Mouse (Mus musculus): ENCODE measurements around the gene Zfp973. TPM values are rescaled to one million over a fixed set of nuclear protein-coding genes. Genes with fewer than 3 reads are reported as not detected.
A peak's percentile ranks its signal among the peaks of the same experiment; 100 is the strongest.
"Not testable (repeated sequence)": the region's sequence is repeated elsewhere in the genome, so short reads cannot be mapped to it uniquely, and the experiment has no call there.

Gene Zfp973
- polyA plus RNA-seq (2016; fragmentation: Nextera tagmentation; extraction: Ambion mirVana): 9.6 and 10.0 TPM in 2 replicates

- not testable (repeated sequence) for H3K9me3 ChIP-seq (replicated peaks); H3K4me2 ChIP-seq; H3K9ac ChIP-seq; H3K36me3 ChIP-seq; ATAC-seq (ENCODE audit: insufficient number of reproducible peaks, low FRiP score); H3K27ac ChIP-seq (ENCODE audit: poor library complexity, severe bottlenecking); H3K27me3 ChIP-seq (replicated peaks); H3K4me3 ChIP-seq; H3K4me1 ChIP-seq (replicated peaks)
- WGBS: no CpG with 5 or more reads among the region's 6 CpGs
These were observed at the start of gene Zfp973 for GRCm38 (mm10) chr2:176670222-176670621. Zfp973 (plus strand) TSS chr2:176670522.

DNA sequence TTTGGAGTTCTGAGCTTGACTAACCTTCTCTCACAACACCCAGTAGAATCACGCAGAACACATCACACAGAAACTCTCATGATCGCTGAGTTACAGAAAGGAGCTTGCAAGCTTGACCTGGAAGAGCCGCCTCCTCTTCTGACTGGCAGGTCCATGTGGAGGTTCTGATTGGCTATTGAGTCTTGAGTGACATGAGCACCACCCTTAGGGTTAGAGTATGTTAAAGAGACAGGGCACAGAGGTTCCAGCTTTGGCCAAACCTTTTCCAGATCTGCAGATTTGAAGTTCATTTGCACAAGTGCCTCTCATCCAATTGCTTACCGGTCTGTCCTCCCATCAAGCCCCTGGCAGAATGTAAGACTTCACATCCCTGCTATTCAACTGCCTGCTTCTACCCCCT lies 34.1 kb upstream of the Zfp973 start, which contains the start of gene Gm14308:
Gene Gm14308, minus strand, starts transcription at position 101 of the 400 bp plus-strand sequence.
- no CpG with 5 or more reads among the region's 4 CpGs for WGBS
- H3K4me2 ChIP-seq, H3K9ac ChIP-seq: not testable (repeated sequence)

DNA sequence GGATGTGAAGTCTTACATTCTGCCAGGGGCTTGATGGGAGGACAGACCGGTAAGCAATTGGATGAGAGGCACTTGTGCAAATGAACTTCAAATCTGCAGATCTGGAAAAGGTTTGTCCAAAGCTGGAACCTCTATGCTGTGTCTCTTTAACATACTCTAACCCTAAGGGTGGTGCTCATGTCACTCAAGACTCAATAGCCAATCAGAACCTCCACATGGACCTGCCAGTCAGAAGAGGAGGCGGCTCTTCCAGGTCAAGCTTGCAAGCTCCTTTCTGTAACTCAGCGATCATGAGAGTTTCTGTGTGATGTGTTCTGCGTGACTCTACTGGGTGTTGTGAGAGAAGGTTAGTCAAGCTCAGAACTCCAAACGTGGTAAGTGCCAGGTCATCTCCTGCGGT lies 37.7 kb downstream of the Zfp973 start, which contains the start of gene Gm14305:
Gene Gm14305, plus strand, starts transcription at position 278 of the 400 bp plus-strand sequence.
- not testable (repeated sequence) for H3K9me3 ChIP-seq (replicated peaks); H3K27me3 ChIP-seq (replicated peaks); H3K36me3 ChIP-seq; H3K27ac ChIP-seq (ENCODE audit: poor library complexity, severe bottlenecking); H3K4me1 ChIP-seq (replicated peaks); ATAC-seq (ENCODE audit: insufficient number of reproducible peaks, low FRiP score)
- H3K4me3 ChIP-seq: peak within 1 kb of the TSS; percentile 58
- peak within 1 kb of the TSS; percentile 56 for H3K4me2 ChIP-seq
- 0% methylated on average over 3 of the region's 6 CpGs for WGBS
- peak within 1 kb of the TSS; percentile 61 for H3K9ac ChIP-seq

More for the DNA sequence above, 34.1 kb upstream of the Zfp973 start, which contains the start of gene Gm14308:
- H3K27me3 ChIP-seq (replicated peaks); H3K27ac ChIP-seq (ENCODE audit: poor library complexity, severe bottlenecking); H3K4me1 ChIP-seq (replicated peaks); H3K4me3 ChIP-seq; ATAC-seq (ENCODE audit: insufficient number of reproducible peaks, low FRiP score); H3K36me3 ChIP-seq; H3K9me3 ChIP-seq (replicated peaks): not testable (repeated sequence)

Other genes starting within 250 kb of the Zfp973 start
- 13.5 and 14.0 TPM in 2 replicates for gene Gm14435, start 246.9 kb upstream of the Zfp973 start, polyA plus RNA-seq (2016; fragmentation: Nextera tagmentation; extraction: Ambion mirVana)
- gene Gm14434, start 183.7 kb upstream of the Zfp973 start, polyA plus RNA-seq (2016; fragmentation: Nextera tagmentation; extraction: Ambion mirVana): 3.2 TPM in 1 of 2 replicates, not detected in the other
- gene Zfp967, start 149.5 kb upstream of the Zfp973 start, polyA plus RNA-seq (2016; fragmentation: Nextera tagmentation; extraction: Ambion mirVana): not detected in 2 replicates
- gene Gm14308, start 34.2 kb upstream of the Zfp973 start, polyA plus RNA-seq (2016; fragmentation: Nextera tagmentation; extraction: Ambion mirVana): 14.2 and 17.6 TPM in 2 replicates
- gene Gm14305, start 37.8 kb downstream of the Zfp973 start, polyA plus RNA-seq (2016; fragmentation: Nextera tagmentation; extraction: Ambion mirVana): 22.6 and 24.4 TPM in 2 replicates
- 14.3 TPM in 2 replicates for gene Gm14295, start 128.1 kb downstream of the Zfp973 start, polyA plus RNA-seq (2016; fragmentation: Nextera tagmentation; extraction: Ambion mirVana)
- not detected in 2 replicates for gene Gm14408, start 160.6 kb downstream of the Zfp973 start, polyA plus RNA-seq (2016; fragmentation: Nextera tagmentation; extraction: Ambion mirVana)